In genomic region chr15:32437654-32438053, GRCm38 (mm10) we compare ENCODE assay signal across 8 mouse cellular contexts.
DNase-seq lines count a peak whose midpoint lies in the region; ATAC-seq and TF ChIP-seq lines count a peak whose summit lies in the region.

No protein-coding gene starts in this region.

- no peaks in the 10 kb centered on the region for H3K9me3 ChIP-seq in E14TG2a.4 (ENCODE audit: low read length)
- no peaks in the 10 kb centered on the region for H3K9me3 ChIP-seq in embryonic facial prominence, embryonic 14.5 days (ENCODE audit: control insufficient read depth, low read length)
- no peaks in the 10 kb centered on the region for H3K9me3 ChIP-seq in heart, embryonic 10.5 days
- no peaks in the 10 kb centered on the region for H3K9me3 ChIP-seq in lung, embryonic 16.5 days (ENCODE audit: control insufficient read depth, low read length)

- no peaks in the 10 kb centered on the region for H3K36me3 ChIP-seq in E14TG2a.4 (ENCODE audit: insufficient read depth, low read length)
- no peaks in the 10 kb centered on the region for H3K36me3 ChIP-seq in embryonic facial prominence, embryonic 14.5 days (ENCODE audit: control insufficient read depth, insufficient read depth, low read length)
- no peaks in the 10 kb centered on the region for H3K36me3 ChIP-seq in heart, embryonic 10.5 days
- H3K36me3 ChIP-seq in lung, embryonic 16.5 days (ENCODE audit: control insufficient read depth, insufficient read depth, low read length), result no peaks in the 10 kb centered on the region

- no peak overlapping the region for H3K27ac ChIP-seq in embryonic facial prominence, embryonic 14.5 days (replicated peaks; ENCODE audit: low read depth, low read length)
- no peak overlapping the region for H3K27ac ChIP-seq in heart, embryonic 10.5 days
- H3K27ac ChIP-seq in lung, embryonic 16.5 days (ENCODE audit: low read length), result no peak overlapping the region

- peak; percentile 83 for ATAC-seq in embryonic facial prominence, embryonic 14.5 days (ENCODE audit: low read depth)
- ATAC-seq in lung, embryonic 16.5 days (ENCODE audit: low read depth), result peak; percentile 66; the same call in 1 of the 2 replicates

- H3K4me2 ChIP-seq in embryonic facial prominence, embryonic 14.5 days (ENCODE audit: low read depth, low read length), result no peak overlapping the region
- H3K4me2 ChIP-seq in lung, embryonic 16.5 days (ENCODE audit: low read depth, low read length), result no peak overlapping the region

- H3K4me1 ChIP-seq in E14TG2a.4 (replicated peaks; ENCODE audit: low read depth, low read length), result no peaks in the 10 kb centered on the region
- H3K4me1 ChIP-seq in embryonic facial prominence, embryonic 14.5 days (ENCODE audit: control insufficient read depth, insufficient read depth, low read length), result peaks cover 12% of the 10 kb centered on the region; the same call in 1 of the 2 replicates
- H3K4me1 ChIP-seq in heart, embryonic 10.5 days, result no peaks in the 10 kb centered on the region
- no peaks in the 10 kb centered on the region for H3K4me1 ChIP-seq in lung, embryonic 16.5 days (replicated peaks; ENCODE audit: control insufficient read depth, insufficient read depth, low read length)

- no peak overlapping the region for H3K9ac ChIP-seq in embryonic facial prominence, embryonic 14.5 days (ENCODE audit: low read depth, low read length)
- no peak overlapping the region for H3K9ac ChIP-seq in lung, embryonic 16.5 days (ENCODE audit: low read length)

- no peak overlapping the region for H3K4me3 ChIP-seq in E14TG2a.4 (replicated peaks; ENCODE audit: low read length)
- no peak overlapping the region for H3K4me3 ChIP-seq in embryonic facial prominence, embryonic 14.5 days (ENCODE audit: low read depth, low read length)
- no peak overlapping the region for H3K4me3 ChIP-seq in heart, embryonic 10.5 days
- no peak overlapping the region for H3K4me3 ChIP-seq in lung, embryonic 16.5 days (ENCODE audit: low read length)

- peak; percentile 65 for TF ChIP-seq CTCF in E14TG2a.4 (conservative IDR thresholded peaks at IDR 0.05; ENCODE audit: low read length)

- no peaks in the 10 kb centered on the region for H3K27me3 ChIP-seq in E14TG2a.4 (ENCODE audit: insufficient read depth, low read length)
- H3K27me3 ChIP-seq in embryonic facial prominence, embryonic 14.5 days (replicated peaks; ENCODE audit: control insufficient read depth, insufficient read depth, low read length), result no peaks in the 10 kb centered on the region
- H3K27me3 ChIP-seq in heart, embryonic 10.5 days (ENCODE audit: insufficient read depth, poor library complexity, severe bottlenecking), result no peaks in the 10 kb centered on the region
- H3K27me3 ChIP-seq in lung, embryonic 16.5 days (ENCODE audit: control insufficient read depth, insufficient read depth, low read depth, low read length), result no peaks in the 10 kb centered on the region

- DNase-seq in adrenal gland, postnatal 25 days, result peak; percentile 69
- DNase-seq in embryonic facial prominence, embryonic 14.5 days (ENCODE audit: low spot score), result peak; percentile 81
- peak; percentile 80 for DNase-seq in heart, embryonic 10.5 days (ENCODE audit: low spot score)
- peak; percentile 81 for DNase-seq in layer of hippocampus, adult 11-12 months (ENCODE audit: low spot score)
- DNase-seq in right cerebral cortex, adult 18-20 months, result peak; percentile 80
- no peak for DNase-seq in T-cell, adult 2 months (ENCODE audit: low spot score)

- WGBS in embryonic facial prominence, embryonic 14.5 days, result 25% methylated on average over 6 of the region's 6 CpGs
- WGBS in heart, embryonic 10.5 days, result 16% methylated on average over 6 of the region's 6 CpGs
- 19% methylated on average over 6 of the region's 6 CpGs for WGBS in lung, embryonic 16.5 days
